Mouse (Mus musculus) heart, adult 9 months (tissue): Measurements from ENCODE around the gene Smim14.

Source experiments
- DNase-seq, 2 experiments: peaks; one replicate each; pipeline ENCODE4 v3.0.0; 2022; ENCODE audit warnings: low spot score in 2 of 2

The Smim14 gene

GRCm38 (mm10) chr5:65460361-65460760 lies 76.6 kb downstream of the Smim14 start:
- DNase-seq = no peak

- DNase-seq = no peak
Observed at GRCm38 (mm10) chr5:65459454-65459853, 77.5 kb downstream of the Smim14 start.

- DNase-seq = peak; percentile 48 to 65
Observed at GRCm38 (mm10) chr5:65457846-65458245, 79.1 kb downstream of the Smim14 start.

- DNase-seq = peak; percentile 36 to 62
Observed at GRCm38 (mm10) chr5:65457086-65457827, 79.7 kb downstream of the Smim14 start.

GRCm38 (mm10) chr5:65454771-65455170 lies 82.2 kb downstream of the Smim14 start:
- DNase-seq = peak; percentile 61 to 76

- DNase-seq = no peak
Observed at GRCm38 (mm10) chr5:65448941-65449340, 88.0 kb downstream of the Smim14 start.

GRCm38 (mm10) chr5:65447826-65448225 lies 89.2 kb downstream of the Smim14 start:
- no peak for DNase-seq

- DNase-seq = no peak
Observed at GRCm38 (mm10) chr5:65446756-65447155, 90.2 kb downstream of the Smim14 start.

GRCm38 (mm10) chr5:65444981-65445380 lies 92.0 kb downstream of the Smim14 start:
- DNase-seq = no peak

- DNase-seq = no peak
Observed at GRCm38 (mm10) chr5:65438041-65438440, 98.9 kb downstream of the Smim14 start.

- DNase-seq = peak; percentile 97 to 98
Observed at GRCm38 (mm10) chr5:65435806-65436561, 101.0 kb downstream of the Smim14 start, which contains the start of gene Ugdh. Ugdh (minus strand) TSS chr5:65435949.

- no peak for DNase-seq
Observed at GRCm38 (mm10) chr5:65435363-65435805, 101.6 kb downstream of the Smim14 start.

- DNase-seq = peak in 1 of 2 experiments; percentile 17
Observed at GRCm38 (mm10) chr5:65434471-65435362, 102.3 kb downstream of the Smim14 start.

- DNase-seq = no peak
Observed at GRCm38 (mm10) chr5:65429441-65429840, 107.5 kb downstream of the Smim14 start.

GRCm38 (mm10) chr5:65428321-65428720 lies 108.7 kb downstream of the Smim14 start:
- DNase-seq = no peak

- DNase-seq = no peak
Observed at GRCm38 (mm10) chr5:65425251-65425650, 111.7 kb downstream of the Smim14 start.

- DNase-seq = no peak
Observed at GRCm38 (mm10) chr5:65424215-65424614, 112.8 kb downstream of the Smim14 start.

- DNase-seq = no peak
Observed at GRCm38 (mm10) chr5:65422803-65423202, 114.2 kb downstream of the Smim14 start.

GRCm38 (mm10) chr5:65420822-65421221 lies 116.2 kb downstream of the Smim14 start:
- no peak for DNase-seq

- no peak for DNase-seq
Observed at GRCm38 (mm10) chr5:65419136-65419535, 117.8 kb downstream of the Smim14 start.

- peak; percentile 19 to 33 for DNase-seq
Observed at GRCm38 (mm10) chr5:65415653-65416458, 121.1 kb downstream of the Smim14 start.
